Mouse (Mus musculus): ENCODE measurements around the gene Cpsf4l.

Gene Cpsf4l

GRCm38 (mm10) chr11:113698013-113698545, 11.7 kb downstream of the Cpsf4l start:
- DNase-seq: peak; percentile 92

GRCm38 (mm10) chr11:113697571-113697970, 12.2 kb downstream of the Cpsf4l start:
- no peak for DNase-seq

- DNase-seq: no peak
These were observed 18.0 kb downstream of the Cpsf4l start for GRCm38 (mm10) chr11:113691851-113692250.

GRCm38 (mm10) chr11:113691318-113691717, 18.5 kb downstream of the Cpsf4l start:
- DNase-seq: peak; percentile 62

GRCm38 (mm10) chr11:113690506-113690905, 19.3 kb downstream of the Cpsf4l start:
- no peak for DNase-seq

- peak; percentile 32 for DNase-seq
These were observed 22.8 kb downstream of the Cpsf4l start for GRCm38 (mm10) chr11:113687031-113687430.

GRCm38 (mm10) chr11:113684707-113685426, 24.9 kb downstream of the Cpsf4l start:
- no peak for DNase-seq

- peak; percentile 97 for DNase-seq
These were observed 25.7 kb downstream of the Cpsf4l start, which contains the start of the genes Fam104a and D11Wsu47e for GRCm38 (mm10) chr11:113683957-113684706. Gene Fam104a, minus strand, starts transcription at chr11:113684155. Gene D11Wsu47e, plus strand, starts transcription at chr11:113684412.

GRCm38 (mm10) chr11:113683627-113683956, 26.2 kb downstream of the Cpsf4l start:
- DNase-seq: no peak

- DNase-seq: peak; percentile 46
These were observed 26.8 kb downstream of the Cpsf4l start for GRCm38 (mm10) chr11:113682897-113683626.

GRCm38 (mm10) chr11:113681979-113682378, 27.8 kb downstream of the Cpsf4l start:
- no peak for DNase-seq

GRCm38 (mm10) chr11:113680954-113681353, 28.9 kb downstream of the Cpsf4l start:
- DNase-seq: no peak

GRCm38 (mm10) chr11:113678373-113678772, 31.4 kb downstream of the Cpsf4l start:
- DNase-seq: peak; percentile 87

GRCm38 (mm10) chr11:113677378-113677777, 32.4 kb downstream of the Cpsf4l start:
- no peak for DNase-seq

- DNase-seq: no peak
These were observed 33.0 kb downstream of the Cpsf4l start for GRCm38 (mm10) chr11:113676847-113677246.

GRCm38 (mm10) chr11:113674595-113674994, 35.2 kb downstream of the Cpsf4l start:
- no peak for DNase-seq

GRCm38 (mm10) chr11:113673614-113674013, 36.2 kb downstream of the Cpsf4l start:
- DNase-seq: no peak

- DNase-seq: no peak
These were observed 40.1 kb downstream of the Cpsf4l start for GRCm38 (mm10) chr11:113669711-113670110.

- DNase-seq: no peak
These were observed 41.0 kb downstream of the Cpsf4l start for GRCm38 (mm10) chr11:113668857-113669256.

- DNase-seq: no peak
These were observed 42.1 kb downstream of the Cpsf4l start for GRCm38 (mm10) chr11:113667704-113668103.

GRCm38 (mm10) chr11:113667122-113667521, 42.7 kb downstream of the Cpsf4l start:
- DNase-seq: peak; percentile 84

GRCm38 (mm10) chr11:113666648-113667047, 43.2 kb downstream of the Cpsf4l start:
- peak; percentile 69 for DNase-seq

GRCm38 (mm10) chr11:113666205-113666604, 43.6 kb downstream of the Cpsf4l start:
- no peak for DNase-seq
